8 mouse cellular contexts compared by ENCODE assay signal in genomic region chr11:55459850-55460558, GRCm38 (mm10). TPM values are rescaled to one million over a fixed set of nuclear protein-coding genes. Genes with fewer than 3 reads are reported as not detected.
DNase-seq lines count a peak whose midpoint lies in the region; ATAC-seq and TF ChIP-seq lines count a peak whose summit lies in the region.

No protein-coding gene starts in this region.

- TF ChIP-seq POLR2A in cerebellum, adult 2 months (IDR thresholded peaks at IDR 0.05; ENCODE audit: borderline replicate concordance, insufficient read depth, low read length) = no peak
- no peak for TF ChIP-seq POLR2A in spleen, adult 2 months (IDR thresholded peaks at IDR 0.05; ENCODE audit: low read depth, low read length)

- TF ChIP-seq EP300 in stomach, postnatal 0 days (optimal IDR thresholded peaks at IDR 0.05) = no peak

- H3K36me3 ChIP-seq in spleen, adult 2 months (ENCODE audit: control insufficient read depth, insufficient read depth, low read length) = peaks cover under 1% of the 10 kb centered on the region; the same call in 1 of the 2 replicates
- no peaks in the 10 kb centered on the region; the same call in 1 of the 2 replicates for H3K36me3 ChIP-seq in liver, embryonic 11.5 days (ENCODE audit: control insufficient read depth, insufficient read depth, low read length)
- no peaks in the 10 kb centered on the region for H3K36me3 ChIP-seq in stomach, postnatal 0 days (ENCODE audit: control insufficient read depth, insufficient read depth, low read length)

- DNase-seq in cerebellum, adult 2 months = no peak
- DNase-seq in cerebellum, postnatal 25 days = no peak
- DNase-seq in spleen, adult 2 months (ENCODE audit: low read depth in 1 of 2, low spot score in 2 of 2) = no peak
- DNase-seq in spleen, adult 12 weeks (ENCODE audit: low spot score) = no peak
- no peak for DNase-seq in liver, embryonic 11.5 days (ENCODE audit: low spot score)
- DNase-seq in stomach, postnatal 0 days (ENCODE audit: low spot score) = peak; percentile 47
- no peak for DNase-seq in adrenal gland, adult 18-20 months (ENCODE audit: low spot score in 2 of 2)
- DNase-seq in natural killer cell, adult 2 months (ENCODE audit: low spot score in 2 of 2) = no peak

- H3K9ac ChIP-seq in liver, embryonic 11.5 days (ENCODE audit: low read depth, low read length) = peak overlapping the region; percentile 75
- H3K9ac ChIP-seq in stomach, postnatal 0 days (ENCODE audit: low read length) = peak overlapping the region; percentile 81

- 21% methylated on average over 3 of the region's 3 CpGs for WGBS in cerebellum, adult 2 months
- WGBS in spleen, adult 2 months = 77% methylated on average over 3 of the region's 3 CpGs
- 25% methylated on average over 3 of the region's 3 CpGs for WGBS in liver, embryonic 11.5 days
- 16% methylated on average over 3 of the region's 3 CpGs for WGBS in stomach, postnatal 0 days

- H3K27me3 ChIP-seq in cerebellum, adult 2 months (ENCODE audit: control insufficient read depth, insufficient read depth, low read length) = no peaks in the 10 kb centered on the region
- H3K27me3 ChIP-seq in spleen, adult 2 months (ENCODE audit: control insufficient read depth, insufficient read depth, low read length) = no peaks in the 10 kb centered on the region
- H3K27me3 ChIP-seq in liver, embryonic 11.5 days (replicated peaks; ENCODE audit: control insufficient read depth, insufficient read depth, low read length) = no peaks in the 10 kb centered on the region
- H3K27me3 ChIP-seq in stomach, postnatal 0 days (ENCODE audit: control insufficient read depth, insufficient read depth, low read length) = no peaks in the 10 kb centered on the region

- no peak for ATAC-seq in liver, embryonic 11.5 days (replicated peaks; ENCODE audit: low FRiP score)
- ATAC-seq in stomach, postnatal 0 days (ENCODE audit: low FRiP score, low TSS enrichment) = no peak

- peak overlapping the region; percentile 81 for H3K4me2 ChIP-seq in liver, embryonic 11.5 days
- H3K4me2 ChIP-seq in stomach, postnatal 0 days (replicated peaks; ENCODE audit: low read depth) = peak overlapping the region; percentile 93

- peaks cover under 1% of the 10 kb centered on the region; the same call in 1 of the 2 replicates for H3K4me1 ChIP-seq in cerebellum, adult 2 months (ENCODE audit: control insufficient read depth, insufficient read depth, low read length)
- peaks cover 5% of the 10 kb centered on the region; the same call in 1 of the 2 replicates for H3K4me1 ChIP-seq in spleen, adult 2 months (ENCODE audit: control insufficient read depth, insufficient read depth, insufficient read length)
- peaks cover 28% of the 10 kb centered on the region for H3K4me1 ChIP-seq in liver, embryonic 11.5 days (replicated peaks; ENCODE audit: control insufficient read depth, insufficient read depth, low read length)
- peaks cover 2% of the 10 kb centered on the region; the same call in 1 of the 2 replicates for H3K4me1 ChIP-seq in stomach, postnatal 0 days (replicated peaks; ENCODE audit: control insufficient read depth, insufficient read depth)

- H3K9me3 ChIP-seq in liver, embryonic 11.5 days (ENCODE audit: control insufficient read depth, low read length) = no peaks in the 10 kb centered on the region
- no peaks in the 10 kb centered on the region for H3K9me3 ChIP-seq in stomach, postnatal 0 days (ENCODE audit: control insufficient read depth, low read length)

- H3K4me3 ChIP-seq in cerebellum, adult 2 months (replicated peaks; ENCODE audit: insufficient read depth, low read depth, low read length) = peak overlapping the region; percentile 76
- H3K4me3 ChIP-seq in spleen, adult 2 months (ENCODE audit: extremely low read depth, insufficient read depth, insufficient read length) = peak overlapping the region; percentile 95
- peak overlapping the region; percentile 74 for H3K4me3 ChIP-seq in liver, embryonic 11.5 days (ENCODE audit: low read depth, low read length)
- peak overlapping the region; percentile 81 for H3K4me3 ChIP-seq in stomach, postnatal 0 days (ENCODE audit: low read depth, low read length)

- no peak overlapping the region for H3K27ac ChIP-seq in cerebellum, adult 2 months (ENCODE audit: insufficient read depth, low read length)
- H3K27ac ChIP-seq in spleen, adult 2 months (ENCODE audit: insufficient read depth, low read length) = peak overlapping the region; percentile 70
- H3K27ac ChIP-seq in liver, embryonic 11.5 days (ENCODE audit: low read depth, low read length) = peak overlapping the region; percentile 57
- peak overlapping the region; percentile 89 for H3K27ac ChIP-seq in stomach, postnatal 0 days (replicated peaks)

- no peak for TF ChIP-seq CTCF in cerebellum, adult 2 months (IDR thresholded peaks at IDR 0.05; ENCODE audit: borderline replicate concordance, insufficient read depth, low read depth, low read length)
- no peak for TF ChIP-seq CTCF in spleen, adult 2 months (IDR thresholded peaks at IDR 0.05; ENCODE audit: extremely low read depth, insufficient read depth, insufficient read length, insufficient replicate concordance)
- no peak for TF ChIP-seq CTCF in stomach, postnatal 0 days (IDR thresholded peaks at IDR 0.05; ENCODE audit: low read depth)

RNA-seq across cellular contexts. Expression of gene Atox1, which starts 1.0 kb away (rescaled TPM):
- 203 and 218 TPM in 2 replicates for polyA plus RNA-seq in cerebellum, adult 2 months (2012; rRNA removed)
- 237 and 367 TPM in 2 replicates for polyA plus RNA-seq in spleen, adult 2 months (2012; rRNA removed)
- 243 and 270 TPM in 2 replicates for polyA plus RNA-seq in liver, embryonic 11.5 days (2014; fragmentation: Nextera tagmentation; extraction: Ambion mirVana)
- 508 and 530 TPM in 2 replicates for polyA plus RNA-seq in stomach, postnatal 0 days (2015; fragmentation: Nextera tagmentation; extraction: Ambion mirVana)
- total RNA-seq in adrenal gland, adult 18-20 months (2021) = 100 to 1,000 TPM; 231 to 325 TPM

RNA-seq across cellular contexts. Expression of gene G3bp1, which starts 9.5 kb away (rescaled TPM):
- 21.3 and 22.8 TPM in 2 replicates for polyA plus RNA-seq in cerebellum, adult 2 months (2012; rRNA removed)
- 25.1 and 25.3 TPM in 2 replicates for polyA plus RNA-seq in spleen, adult 2 months (2012; rRNA removed)
- polyA plus RNA-seq in liver, embryonic 11.5 days (2014; fragmentation: Nextera tagmentation; extraction: Ambion mirVana) = 204 and 223 TPM in 2 replicates
- 59.5 and 59.8 TPM in 2 replicates for polyA plus RNA-seq in stomach, postnatal 0 days (2015; fragmentation: Nextera tagmentation; extraction: Ambion mirVana)
- total RNA-seq in adrenal gland, adult 18-20 months (2021) = 10 to 100 TPM; 49.7 to 56.3 TPM

RNA-seq across cellular contexts. Expression of gene Sparc, which starts 37.0 kb away (rescaled TPM):
- polyA plus RNA-seq in cerebellum, adult 2 months (2012; rRNA removed) = 1,317 and 1,324 TPM in 2 replicates
- 427 and 627 TPM in 2 replicates for polyA plus RNA-seq in spleen, adult 2 months (2012; rRNA removed)
- 300 and 334 TPM in 2 replicates for polyA plus RNA-seq in liver, embryonic 11.5 days (2014; fragmentation: Nextera tagmentation; extraction: Ambion mirVana)
- 1,616 and 1,849 TPM in 2 replicates for polyA plus RNA-seq in stomach, postnatal 0 days (2015; fragmentation: Nextera tagmentation; extraction: Ambion mirVana)
- total RNA-seq in adrenal gland, adult 18-20 months (2021) = 1,000 to 10,000 TPM; 1,159 to 2,168 TPM
